Mouse (Mus musculus) erythroblast, embryonic 14.5 days (primary cell): ENCODE data around the gene Igsf8.

Source experiments
- GATA1 ChIP-seq: IDR thresholded peaks from 2 replicates; pipeline ENCODE4 v1.6.1; 2012; ENCODE audit warnings: low read length, inconsistent platforms, mixed read lengths
- TAL1 ChIP-seq: IDR thresholded peaks from 3 replicates; pipeline ENCODE4 v1.6.1; 2012; ENCODE audit warnings: low read length, inconsistent platforms, mixed read lengths

DNA sequence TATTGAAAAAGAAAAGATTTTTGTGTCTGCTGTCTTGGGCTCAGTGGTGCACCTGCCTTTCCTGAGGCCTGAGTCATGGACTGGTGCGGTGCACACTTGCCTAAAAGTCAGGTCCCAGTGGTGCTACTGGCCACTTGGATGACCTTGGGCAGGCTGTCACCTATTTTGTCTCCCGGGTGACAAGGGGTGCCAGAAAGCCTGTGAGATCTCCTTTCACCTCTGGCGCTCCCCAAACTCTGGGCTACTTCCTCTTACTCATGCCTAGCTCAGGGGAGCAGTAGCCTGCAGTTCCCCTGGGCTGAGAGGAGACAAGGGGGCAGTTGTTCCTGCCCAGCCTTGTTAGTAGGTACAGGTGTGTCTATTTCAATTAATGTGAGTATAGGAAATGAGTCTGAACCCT is 40.9 kb downstream of the Igsf8 start:
- TF ChIP-seq GATA1 (no peak), TAL1 (no peak)
